Mouse (Mus musculus) CD4-positive helper T cell, adult 2 months (primary cell): ENCODE results near the gene Mast2.
A peak's percentile ranks its signal among the peaks of the same experiment; 100 is the strongest.

Experiments used
- DNase-seq: peaks from one replicate; pipeline ENCODE4 v3.0.0-alpha.2; 2012; ENCODE audit warnings: low read depth, missing footprints, low spot score

The Mast2 gene

GRCm38 (mm10) chr4:116411401-116411800 is 52.6 kb downstream of the Mast2 start:
- no peak for DNase-seq

- no peak for DNase-seq
Observed at GRCm38 (mm10) chr4:116406668-116407067, 57.3 kb downstream of the Mast2 start.

GRCm38 (mm10) chr4:116405955-116406351 is 58.0 kb downstream of the Mast2 start:
- DNase-seq, result no peak

GRCm38 (mm10) chr4:116405276-116405954 is 58.6 kb downstream of the Mast2 start:
- DNase-seq, result no peak

- DNase-seq, result no peak
Observed at GRCm38 (mm10) chr4:116403884-116404283, 60.1 kb downstream of the Mast2 start.

GRCm38 (mm10) chr4:116402708-116403107 is 61.3 kb downstream of the Mast2 start:
- DNase-seq, result no peak

- no peak for DNase-seq
Observed at GRCm38 (mm10) chr4:116398051-116398450, 65.9 kb downstream of the Mast2 start.

GRCm38 (mm10) chr4:116377973-116378667 is 85.9 kb downstream of the Mast2 start:
- DNase-seq, result no peak

- no peak for DNase-seq
Observed at GRCm38 (mm10) chr4:116371676-116372075, 92.3 kb downstream of the Mast2 start.

- peak; percentile 31 for DNase-seq
Observed at GRCm38 (mm10) chr4:116358099-116358498, 105.9 kb downstream of the Mast2 start.

- DNase-seq, result no peak
Observed at GRCm38 (mm10) chr4:116352919-116353318, 111.1 kb downstream of the Mast2 start.

GRCm38 (mm10) chr4:116352496-116352895 is 111.5 kb downstream of the Mast2 start:
- no peak for DNase-seq

- peak; percentile 37 for DNase-seq
Observed at GRCm38 (mm10) chr4:116342119-116342518, 121.9 kb downstream of the Mast2 start.

- no peak for DNase-seq
Observed at GRCm38 (mm10) chr4:116336294-116336693, 127.7 kb downstream of the Mast2 start.

GRCm38 (mm10) chr4:116329256-116329655 is 134.7 kb downstream of the Mast2 start:
- no peak for DNase-seq

- DNase-seq, result no peak
Observed at GRCm38 (mm10) chr4:116322127-116322526, 141.9 kb downstream of the Mast2 start.

- no peak for DNase-seq
Observed at GRCm38 (mm10) chr4:116317575-116317974, 146.4 kb downstream of the Mast2 start.

- no peak for DNase-seq
Observed at GRCm38 (mm10) chr4:116304551-116304950, 159.4 kb downstream of the Mast2 start.

GRCm38 (mm10) chr4:116300878-116301355 is 163.1 kb downstream of the Mast2 start:
- peak; percentile 7 for DNase-seq

GRCm38 (mm10) chr4:116293296-116293695 is 170.7 kb downstream of the Mast2 start:
- no peak for DNase-seq

- no peak for DNase-seq
Observed at GRCm38 (mm10) chr4:116291561-116291960, 172.4 kb downstream of the Mast2 start.

- peak; percentile 8 for DNase-seq
Observed at GRCm38 (mm10) chr4:116282211-116282610, 181.8 kb downstream of the Mast2 start.

GRCm38 (mm10) chr4:116268220-116268619 is 195.8 kb downstream of the Mast2 start:
- DNase-seq, result no peak
